Mouse (Mus musculus): ENCODE results near the gene Lmod1. TPM values are rescaled to one million over a fixed set of nuclear protein-coding genes. Genes with fewer than 3 reads are reported as not detected.

The Lmod1 gene
- 0.18 and 0.46 TPM in 2 replicates for polyA plus RNA-seq (2012; rRNA removed)

GRCm38 (mm10) chr1:135324571-135324970, at the start of gene Lmod1:
Gene Lmod1, plus strand, starts transcription at chr1:135324807.

DNA sequence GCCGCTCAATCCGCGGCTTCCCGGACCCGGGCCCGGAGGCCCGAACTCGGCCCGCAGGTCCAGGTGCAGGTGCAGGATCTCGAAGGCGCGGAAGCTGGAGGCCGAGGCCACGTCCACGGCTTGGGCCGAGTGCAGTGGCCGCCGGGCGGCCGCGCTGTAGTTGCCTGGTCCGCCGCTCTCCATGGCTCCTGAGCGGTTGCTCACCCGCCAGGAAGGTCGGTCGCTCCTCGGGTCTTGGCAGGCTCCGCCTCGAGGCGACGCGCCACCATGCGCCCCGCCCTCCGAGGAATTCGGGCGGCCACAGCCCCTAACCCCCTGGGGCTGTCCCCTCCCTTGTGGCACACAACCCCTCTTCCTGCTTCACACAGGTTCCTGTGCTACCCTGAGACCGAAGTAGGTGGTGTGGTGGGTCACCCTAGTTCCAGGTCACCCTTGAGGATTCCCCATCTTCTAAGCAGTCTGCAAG, 40.7 kb upstream of the Lmod1 start, which contains the start of gene Rnpep:
Gene Rnpep, minus strand, starts transcription at position 259 of the 466 bp plus-strand sequence.

GRCm38 (mm10) chr1:135313284-135314031, 11.1 kb upstream of the Lmod1 start, which contains the start of gene Timm17a:
Gene Timm17a, minus strand, starts transcription at chr1:135313778.

GRCm38 (mm10) chr1:135374868-135375581, 50.4 kb downstream of the Lmod1 start, which contains the start of gene Shisa4:
Gene Shisa4, minus strand, starts transcription at chr1:135375237.

Other genes starting within 250 kb of the Lmod1 start
- gene Lgr6, start 219.5 kb upstream of the Lmod1 start, polyA plus RNA-seq (2012; rRNA removed), result 0.33 and 0.80 TPM in 2 replicates
- 0.70 and 1.0 TPM in 2 replicates for gene Ptpn7, start 192.1 kb upstream of the Lmod1 start, polyA plus RNA-seq (2012; rRNA removed)
- 291 and 295 TPM in 2 replicates for gene Arl8a, start 178.0 kb upstream of the Lmod1 start, polyA plus RNA-seq (2012; rRNA removed)
- 0.22 and 0.25 TPM in 2 replicates for gene Gpr37l1, start 157.1 kb upstream of the Lmod1 start, polyA plus RNA-seq (2012; rRNA removed)
- gene Elf3, start 66.2 kb upstream of the Lmod1 start, polyA plus RNA-seq (2012; rRNA removed), result 0.12 and 0.68 TPM in 2 replicates
- gene Rnpep, start 40.7 kb upstream of the Lmod1 start, polyA plus RNA-seq (2012; rRNA removed), result 53.2 and 53.8 TPM in 2 replicates
- gene Timm17a, start 11.0 kb upstream of the Lmod1 start, polyA plus RNA-seq (2012; rRNA removed), result 39.1 and 42.6 TPM in 2 replicates
- gene Shisa4, start 50.4 kb downstream of the Lmod1 start, polyA plus RNA-seq (2012; rRNA removed), result 47.9 and 48.8 TPM in 2 replicates
- 152 and 169 TPM in 2 replicates for gene Ipo9, start 105.7 kb downstream of the Lmod1 start, polyA plus RNA-seq (2012; rRNA removed)

Data from central nervous system, embryonic 14 days (tissue).